In the genomic region with DNA sequence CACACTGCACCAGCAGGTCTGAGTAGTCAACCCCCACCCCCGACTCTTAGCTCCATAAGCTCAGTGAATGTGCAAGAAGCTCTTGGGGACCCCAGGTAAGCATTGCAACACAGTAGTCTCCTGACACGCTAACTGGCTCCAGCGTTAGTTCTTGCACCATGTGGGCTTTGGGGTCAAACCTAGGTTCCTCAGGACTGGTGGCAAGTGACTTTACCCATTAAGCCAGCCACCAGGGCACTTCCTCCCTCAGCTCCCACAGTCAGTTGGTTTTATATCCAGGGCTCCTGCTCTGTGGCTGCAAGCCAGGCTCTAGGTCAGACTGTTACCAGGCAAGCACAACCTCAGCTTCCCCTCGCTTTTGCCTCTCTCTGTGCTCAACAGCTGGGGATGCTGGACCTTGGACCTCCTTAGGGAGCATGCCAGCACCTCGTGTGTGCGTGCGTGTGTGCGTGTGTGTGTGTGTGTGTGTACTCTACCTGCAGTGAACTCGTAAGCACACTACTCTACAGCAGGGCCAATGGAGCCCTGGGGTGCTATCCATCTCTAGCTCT, we compare ENCODE assay signal across 38 mouse cellular contexts. TPM values are rescaled to one million over a fixed set of nuclear protein-coding genes. Genes with fewer than 3 reads are reported as not detected.
DNase-seq lines count a peak whose midpoint lies in the region; ATAC-seq and TF ChIP-seq lines count a peak whose summit lies in the region.
"Had no signal": no experiment of that assay in that cellular context is flagged by ENCODE, and none has a peak within 500 bp of the region (broad histone marks: within the 10 kb centered on the region; RNA-seq: fewer than 3 reads in every experiment).

No protein-coding gene starts in this region.

- H3K4me1 ChIP-seq in forebrain, embryonic 12.5 days, result peaks cover 20% of the 10 kb centered on the region
- H3K4me1 ChIP-seq in forebrain, embryonic 14.5 days (ENCODE audit: control insufficient read depth, insufficient read depth, low read length), result peaks cover 13% of the 10 kb centered on the region
- peaks cover 25% of the 10 kb centered on the region for H3K4me1 ChIP-seq in midbrain, embryonic 13.5 days (replicated peaks)
- H3K4me1 ChIP-seq: intestine, embryonic 15.5 days; limb, embryonic 12.5 days; liver, embryonic 15.5 days had no signal

- no peak for DNase-seq in forebrain, embryonic 14.5 days (ENCODE audit: low spot score)
- no peak for DNase-seq in layer of hippocampus, adult 2 months (ENCODE audit: low spot score in 2 of 2)
- DNase-seq in layer of hippocampus, adult 9-10 months (ENCODE audit: low spot score), result no peak
- peak; percentile 26 for DNase-seq in kidney, adult 9 months
- DNase-seq in adrenal gland, postnatal 25 days, result no peak
- DNase-seq: adrenal gland, adult 8-10 months; cerebellum, adult 8-10 months; cerebellum, postnatal 25 days; gastrocnemius, postnatal 36 days; heart, postnatal 14 days; lung, embryonic 14.5 days; lung, postnatal 14 days; midbrain, embryonic 14.5 days; spleen, adult 18-20 months; thymus, adult 18-20 months; thymus, postnatal 25 days had no signal

- H3K4me2 ChIP-seq in forebrain, embryonic 12.5 days, result no peak overlapping the region
- H3K4me2 ChIP-seq in forebrain, embryonic 14.5 days (ENCODE audit: low read length), result no peak overlapping the region
- no peak overlapping the region for H3K4me2 ChIP-seq in midbrain, embryonic 13.5 days (replicated peaks)
- H3K4me2 ChIP-seq: forebrain, embryonic 15.5 days; intestine, embryonic 15.5 days; limb, embryonic 12.5 days; liver, embryonic 15.5 days; lung, embryonic 14.5 days had no signal

- TF ChIP-seq CTCF in layer of hippocampus, adult 2 months (conservative IDR thresholded peaks at IDR 0.05), result no peak

- no peak overlapping the region for H3K9ac ChIP-seq in forebrain, embryonic 12.5 days
- H3K9ac ChIP-seq in forebrain, embryonic 14.5 days (ENCODE audit: low read length), result no peak overlapping the region
- H3K9ac ChIP-seq in midbrain, embryonic 13.5 days (replicated peaks), result no peak overlapping the region
- H3K9ac ChIP-seq: forebrain, embryonic 15.5 days; intestine, embryonic 15.5 days; limb, embryonic 12.5 days; liver, embryonic 15.5 days; lung, embryonic 14.5 days had no signal

- no peaks in the 10 kb centered on the region for H3K27me3 ChIP-seq in forebrain, embryonic 12.5 days
- H3K27me3 ChIP-seq in forebrain, embryonic 14.5 days (replicated peaks; ENCODE audit: control insufficient read depth, insufficient read depth, low read length), result no peaks in the 10 kb centered on the region
- H3K27me3 ChIP-seq in midbrain, embryonic 13.5 days, result no peaks in the 10 kb centered on the region
- H3K27me3 ChIP-seq: forebrain, embryonic 15.5 days; intestine, embryonic 15.5 days; limb, embryonic 12.5 days; liver, embryonic 15.5 days; megakaryocyte, embryonic 14.5 days had no signal

- peaks cover 94% of the 10 kb centered on the region for H3K36me3 ChIP-seq in forebrain, embryonic 12.5 days (replicated peaks)
- peaks cover 86% of the 10 kb centered on the region for H3K36me3 ChIP-seq in forebrain, embryonic 14.5 days (ENCODE audit: control insufficient read depth, insufficient read depth, low read length)
- H3K36me3 ChIP-seq in midbrain, embryonic 13.5 days, result peaks cover 97% of the 10 kb centered on the region

- H3K9me3 ChIP-seq in forebrain, embryonic 12.5 days, result no peaks in the 10 kb centered on the region
- H3K9me3 ChIP-seq in forebrain, embryonic 14.5 days (replicated peaks; ENCODE audit: control insufficient read depth, low read length), result no peaks in the 10 kb centered on the region
- H3K9me3 ChIP-seq in midbrain, embryonic 13.5 days, result peaks cover 5% of the 10 kb centered on the region; the same call in 1 of the 2 replicates
- H3K9me3 ChIP-seq: G1E; hindbrain, embryonic 10.5 days; intestine, embryonic 15.5 days; liver, embryonic 15.5 days; megakaryocyte, embryonic 14.5 days had no signal

- no peak overlapping the region for H3K4me3 ChIP-seq in forebrain, embryonic 12.5 days (replicated peaks)
- H3K4me3 ChIP-seq in forebrain, embryonic 14.5 days (ENCODE audit: low read depth, low read length), result no peak overlapping the region
- H3K4me3 ChIP-seq in layer of hippocampus, adult 2 months, result no peak overlapping the region
- no peak overlapping the region for H3K4me3 ChIP-seq in midbrain, embryonic 13.5 days (replicated peaks)
- H3K4me3 ChIP-seq: forebrain, embryonic 15.5 days; hindbrain, embryonic 10.5 days; intestine, embryonic 15.5 days; left cerebral cortex, adult 2 months; limb, embryonic 12.5 days; liver, embryonic 15.5 days; megakaryocyte, embryonic 14.5 days had no signal

- ATAC-seq in forebrain, embryonic 12.5 days (ENCODE audit: low FRiP score), result no peak
- ATAC-seq in forebrain, embryonic 14.5 days, result no peak
- ATAC-seq in megakaryocyte progenitor cell, adult 5-6 weeks (replicated peaks; ENCODE audit: poor library complexity), result peak; percentile 51
- no peak for ATAC-seq in midbrain, embryonic 13.5 days
- ATAC-seq: intestine, embryonic 15.5 days had no signal

- 0 out of 2 replicates have a peak overlapping the region, but pooled peaks have one; percentile 25 for H3K27ac ChIP-seq in forebrain, embryonic 12.5 days
- H3K27ac ChIP-seq in forebrain, embryonic 14.5 days (ENCODE audit: low read depth, low read length), result no peak overlapping the region
- peak overlapping the region; percentile 87 for H3K27ac ChIP-seq in layer of hippocampus, adult 2 months
- H3K27ac ChIP-seq in midbrain, embryonic 13.5 days, result no peak overlapping the region
- H3K27ac ChIP-seq: intestine, embryonic 15.5 days; limb, embryonic 12.5 days; liver, embryonic 15.5 days had no signal

- WGBS in forebrain, embryonic 12.5 days, result 96% methylated on average over 9 of the region's 9 CpGs
- WGBS in forebrain, embryonic 14.5 days, result 96% methylated on average over 9 of the region's 9 CpGs
- 95% methylated on average over 9 of the region's 9 CpGs for WGBS in midbrain, embryonic 13.5 days

RNA-seq across cellular contexts. Expression of gene 1700061G19Rik, which starts 20.2 kb away (rescaled TPM):
- polyA plus RNA-seq in forebrain, embryonic 12.5 days (2016; fragmentation: Nextera tagmentation; extraction: Ambion mirVana), result 0.50 and 0.59 TPM in 2 replicates
- polyA plus RNA-seq in forebrain, embryonic 14.5 days (2014; fragmentation: Nextera tagmentation; extraction: Ambion mirVana), result 0.08 and 0.19 TPM in 2 replicates
- total RNA-seq in layer of hippocampus, adult 2 months (2021), result under 1 TPM; 0.13 to 0.22 TPM
- total RNA-seq in megakaryocyte progenitor cell, adult 5-6 weeks (2015), result 0.07 TPM in 1 of 2 replicates, not detected in the other
- not detected in 2 replicates for total RNA-seq in megakaryocyte progenitor cell, adult 5-6 weeks (2017)
- 0.43 and 0.74 TPM in 2 replicates for polyA plus RNA-seq in midbrain, embryonic 13.5 days (2015; fragmentation: Nextera tagmentation; extraction: Ambion mirVana)
- total RNA-seq in adrenal gland, postnatal 25 days (2021), result 5.4 and 8.9 TPM in 2 replicates
- total RNA-seq: gastrocnemius, adult 18-20 months; gastrocnemius, postnatal 36 days; heart, adult 8-10 months; heart, postnatal 14 days; left cerebral cortex, adult 2 months; left cerebral cortex, postnatal 25 days; liver, adult 2 months had no signal
- polyA plus RNA-seq: G1E had no signal

RNA-seq across cellular contexts. Expression of gene Acsbg2, which starts 21.2 kb away (rescaled TPM):
- not detected in 2 replicates for polyA plus RNA-seq in forebrain, embryonic 12.5 days (2016; fragmentation: Nextera tagmentation; extraction: Ambion mirVana)
- not detected in 2 replicates for polyA plus RNA-seq in forebrain, embryonic 14.5 days (2014; fragmentation: Nextera tagmentation; extraction: Ambion mirVana)
- not detected for total RNA-seq in layer of hippocampus, adult 2 months (2021)
- not detected in 2 replicates for total RNA-seq in megakaryocyte progenitor cell, adult 5-6 weeks (2015)
- not detected in 2 replicates for total RNA-seq in megakaryocyte progenitor cell, adult 5-6 weeks (2017)
- polyA plus RNA-seq in midbrain, embryonic 13.5 days (2015; fragmentation: Nextera tagmentation; extraction: Ambion mirVana), result not detected in 2 replicates
- 0.71 and 0.76 TPM in 2 replicates for total RNA-seq in adrenal gland, postnatal 25 days (2021)
- total RNA-seq: gastrocnemius, adult 18-20 months; gastrocnemius, postnatal 36 days; heart, adult 8-10 months; heart, postnatal 14 days; layer of hippocampus, postnatal 10 days; left cerebral cortex, adult 2 months; left cerebral cortex, postnatal 25 days; liver, adult 2 months had no signal
- polyA plus RNA-seq: embryonic facial prominence, embryonic 11.5 days; forebrain, embryonic 15.5 days; G1E; heart, embryonic 14.5 days; hindbrain, embryonic 10.5 days; hindbrain, embryonic 16.5 days; intestine, embryonic 15.5 days; large intestine, adult 2 months; limb, embryonic 12.5 days; liver, adult 2 months; liver, embryonic 15.5 days; lung, embryonic 14.5 days; midbrain, embryonic 14.5 days; neural tube, embryonic 11.5 days; stomach, embryonic 16.5 days had no signal

RNA-seq across cellular contexts. Expression of gene Mllt1, which starts 39.8 kb away (rescaled TPM):
- polyA plus RNA-seq in forebrain, embryonic 12.5 days (2016; fragmentation: Nextera tagmentation; extraction: Ambion mirVana), result 87.6 and 97.8 TPM in 2 replicates
- polyA plus RNA-seq in forebrain, embryonic 14.5 days (2014; fragmentation: Nextera tagmentation; extraction: Ambion mirVana), result 45.6 and 52.3 TPM in 2 replicates
- 10 to 100 TPM; 81.0 to 87.5 TPM for total RNA-seq in layer of hippocampus, adult 2 months (2021)
- 15.5 and 18.2 TPM in 2 replicates for total RNA-seq in megakaryocyte progenitor cell, adult 5-6 weeks (2015)
- total RNA-seq in megakaryocyte progenitor cell, adult 5-6 weeks (2017), result 18.2 and 20.7 TPM in 2 replicates
- polyA plus RNA-seq in midbrain, embryonic 13.5 days (2015; fragmentation: Nextera tagmentation; extraction: Ambion mirVana), result 74.6 and 90.0 TPM in 2 replicates
- total RNA-seq in adrenal gland, postnatal 25 days (2021), result 36.2 and 36.3 TPM in 2 replicates

Comparison
In these comparisons a context has a peak if more than half of its experiments do, and no peak if none do; other contexts are left out.
1. H3K27ac ChIP-seq: peak in forebrain, embryonic 12.5 days (single experiment) and layer of hippocampus, adult 2 months (single experiment); none in forebrain, embryonic 14.5 days (single experiment) and midbrain, embryonic 13.5 days (single experiment).